ENCODE assay signal across 17 mouse cellular contexts in the genomic region with DNA sequence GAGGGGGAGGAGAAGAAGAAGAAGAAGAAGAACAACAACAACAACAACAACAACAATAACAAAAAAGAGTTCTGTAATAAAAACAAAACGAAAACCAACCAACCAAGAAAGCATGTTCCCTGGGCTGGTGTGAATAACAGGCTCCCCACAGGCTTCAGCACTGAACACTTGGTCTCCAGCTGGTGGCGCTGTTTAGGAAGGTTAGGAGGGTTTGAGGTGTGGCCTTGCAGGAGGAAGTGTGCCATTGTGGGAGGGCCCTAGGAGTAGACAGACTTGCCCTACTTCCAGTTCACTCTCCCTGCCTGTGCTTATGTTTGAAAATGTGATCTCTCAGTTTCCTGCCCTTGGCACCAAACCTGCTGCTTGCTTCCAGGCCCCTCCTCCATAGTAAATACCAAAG.
DNase-seq lines count a peak whose midpoint lies in the region; TF ChIP-seq lines count a peak whose summit lies in the region.
"Had no signal": no experiment of that assay in that cellular context is flagged by ENCODE, and none has a peak within 500 bp of the region (broad histone marks: within the 10 kb centered on the region; RNA-seq: fewer than 3 reads in every experiment).

No protein-coding gene starts in this region.

- peak; percentile 5 for DNase-seq in adrenal gland, postnatal 14 days
- no peak for DNase-seq in adrenal gland, postnatal 10 days
- no peak for DNase-seq in layer of hippocampus, adult 2 months (ENCODE audit: low spot score in 2 of 2)
- DNase-seq in layer of hippocampus, adult 9-10 months (ENCODE audit: low spot score), result no peak
- DNase-seq in Muller cell, postnatal 12 days (ENCODE audit: inconsistent ontology term), result peak; percentile 10
- peak; percentile 46 for DNase-seq in lung, postnatal 10 days
- DNase-seq in gastrocnemius, postnatal 36 days, result no peak
- DNase-seq in layer of hippocampus, adult 9-11 months, result no peak
- DNase-seq: adrenal gland, postnatal 25 days; cerebellum, adult 9-10 months; gastrocnemius, postnatal 25 days; heart, postnatal 4 days; kidney, postnatal 14 days; liver, postnatal 0 days had no signal

- intact Hi-C loops in gastrocnemius, postnatal 36 days (cut with DNase I), result no loop called here

- no peak overlapping the region for H3K4me3 ChIP-seq in layer of hippocampus, adult 2 months
- H3K4me3 ChIP-seq: limb, embryonic 13.5 days; midbrain, embryonic 12.5 days; myocyte had no signal

- H3K27ac ChIP-seq in layer of hippocampus, adult 2 months, result no peak overlapping the region
- H3K27ac ChIP-seq: limb, embryonic 13.5 days; midbrain, embryonic 12.5 days had no signal

- TF ChIP-seq CTCF in layer of hippocampus, adult 2 months (conservative IDR thresholded peaks at IDR 0.05), result 0 out of 2 replicates have a peak, but pooled peaks have one; percentile 3

Comparison
In these comparisons a context has a peak if more than half of its experiments do, and no peak if none do; other contexts are left out.
1. DNase-seq: peak in adrenal gland, postnatal 14 days (single experiment), Muller cell, postnatal 12 days (single experiment) and lung, postnatal 10 days (single experiment); none in adrenal gland, postnatal 10 days (single experiment), layer of hippocampus, adult 2 months (0 of 2), layer of hippocampus, adult 9-10 months (single experiment), gastrocnemius, postnatal 36 days (0 of 2) and layer of hippocampus, adult 9-11 months (single experiment).